Mouse (Mus musculus) liver, embryonic 12.5 days (tissue): Measurements from ENCODE around the gene Vta1. TPM values are rescaled to one million over a fixed set of nuclear protein-coding genes. Genes with fewer than 3 reads are reported as not detected.

Source experiments
- ATAC-seq: fragments of 200-750 bp; cut with Nextera tagmentation; 2 replicates; pipeline ENCODE4 v1.8.0; 2017; ENCODE audit warnings: moderate number of reproducible peaks, mild to moderate bottlenecking, moderate library complexity
- H3K27ac ChIP-seq: fragments of 300-500 bp; sonication (generic); 2 replicates; pipeline ENCODE4 v1.5.1; 2016; ENCODE audit warnings: mild to moderate bottlenecking
- H3K27me3 ChIP-seq: fragments of 300-500 bp; sonication (generic); replicated peaks from 2 replicates; pipeline ENCODE4 v1.6.1; 2016; ENCODE audit warnings: mild to moderate bottlenecking, moderate library complexity
- H3K36me3 ChIP-seq: fragments of 300-500 bp; sonication (generic); 2 replicates; pipeline ENCODE4 v1.6.1; 2016; ENCODE audit warnings: mild to moderate bottlenecking, moderate library complexity
- H3K4me1 ChIP-seq: fragments of 300-500 bp; sonication (generic); 2 replicates; pipeline ENCODE4 v1.6.1; 2016
- H3K4me2 ChIP-seq: fragments of 300-500 bp; sonication (generic); 2 replicates; pipeline ENCODE4 v1.6.1; 2016; ENCODE audit warnings: mild to moderate bottlenecking, moderate library complexity
- H3K4me3 ChIP-seq: fragments of 300-500 bp; sonication (generic); 2 replicates; pipeline ENCODE4 v1.5.1; 2016; ENCODE audit warnings: mild to moderate bottlenecking, moderate library complexity
- H3K9ac ChIP-seq: fragments of 300-500 bp; sonication (generic); 2 replicates; pipeline ENCODE4 v1.6.1; 2016; ENCODE audit warnings: mild to moderate bottlenecking, moderate library complexity
- H3K9me3 ChIP-seq: fragments of 300-500 bp; sonication (generic); replicated peaks from 2 replicates; pipeline ENCODE4 v1.6.1; 2016; ENCODE audit warnings: mild to moderate bottlenecking, moderate library complexity
- WGBS: fragments of 180-500 bp; shearing (Covaris S2); methylation state at CpG from one replicate; pipeline ENCODE4 v1.1.7; 2016; ENCODE audit not compliant: insufficient replicate concordance; 5-methylcytosine and 5-hydroxymethylcytosine counted together
- polyA plus RNA-seq: library from polyadenylated mRNA; unstranded; fragments of >200 nt; fragmentation: Nextera tagmentation; extraction: Ambion mirVana; gene quantifications from 2 replicates; pipeline ENCODE4 v1.2.1, GENCODE M21; 2016

Gene Vta1
- 54.0 and 58.9 TPM in 2 replicates for polyA plus RNA-seq

- no peaks in the 10 kb centered on the region for H3K9me3 ChIP-seq
- no peaks in the 10 kb centered on the region for H3K27me3 ChIP-seq
- peak within 1 kb of the TSS; percentile 79 for H3K27ac ChIP-seq
- under 1% methylated on average over 50 of the region's 50 CpGs for WGBS
- peak within 1 kb of the TSS; percentile 93 for H3K4me3 ChIP-seq
- no peaks in the 10 kb centered on the region; the same call in 1 of the 2 replicates for H3K36me3 ChIP-seq
- H3K9ac ChIP-seq, result peak within 1 kb of the TSS; percentile 83
- H3K4me2 ChIP-seq, result peak within 1 kb of the TSS; percentile 72
- ATAC-seq, result peak; percentile 99
- peaks cover 15% of the 10 kb centered on the region for H3K4me1 ChIP-seq
Observed at GRCm38 (mm10) chr10:14705072-14706066, at the start of gene Vta1, which contains the start of gene Nmbr. TSS of gene Vta1 (minus strand) at chr10:14705560. TSS of gene Nmbr (plus strand) at chr10:14705591.

DNA sequence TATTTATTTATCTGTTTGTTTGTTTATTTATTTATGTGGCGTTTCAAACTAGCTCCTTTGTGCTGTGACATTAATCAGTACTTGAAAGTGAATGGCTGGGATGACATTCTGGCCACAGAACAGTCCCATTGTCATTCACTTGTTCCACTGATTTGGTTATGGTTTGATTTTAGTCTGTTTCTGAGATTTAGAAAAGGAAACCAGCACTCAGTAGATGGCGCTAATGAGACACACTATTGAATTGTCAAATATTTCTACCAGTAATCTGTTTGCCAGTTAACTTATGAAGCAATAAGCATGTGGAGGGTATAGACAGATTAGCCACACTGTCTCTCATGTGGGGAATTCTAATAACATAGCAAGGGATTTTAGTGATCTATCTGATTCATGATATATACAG, 28.9 kb upstream of the Vta1 start:
- H3K4me3 ChIP-seq, result no peak overlapping the region
- no peaks in the 10 kb centered on the region for H3K27me3 ChIP-seq
- H3K9me3 ChIP-seq, result no peaks in the 10 kb centered on the region
- no peaks in the 10 kb centered on the region for H3K36me3 ChIP-seq
- H3K27ac ChIP-seq, result no peak overlapping the region
- H3K4me1 ChIP-seq, result no peaks in the 10 kb centered on the region
- H3K9ac ChIP-seq, result no peak overlapping the region
- WGBS, result 11% methylated on average over 2 of the region's 2 CpGs
- no peak for ATAC-seq
- H3K4me2 ChIP-seq, result no peak overlapping the region

DNA sequence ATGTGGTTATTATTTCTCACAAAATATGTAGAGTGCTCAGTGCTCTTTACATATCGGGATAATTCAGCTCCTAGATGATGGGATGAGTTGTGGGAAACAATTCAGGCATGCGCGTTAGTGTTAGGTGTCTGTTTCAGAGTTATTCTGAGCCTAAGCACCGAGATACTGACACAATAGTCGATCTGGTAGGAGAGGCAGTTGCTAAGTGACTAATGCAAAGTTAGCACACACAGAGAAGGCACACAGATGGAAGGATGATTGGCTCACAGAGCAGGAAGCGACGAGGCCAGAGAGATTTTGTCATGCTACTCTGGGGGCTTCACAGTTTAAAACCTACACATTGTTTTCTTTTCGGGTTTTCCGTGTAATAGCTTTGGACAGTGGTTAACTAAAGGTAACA, 20.3 kb upstream of the Vta1 start:
- Histone ChIP-seq H3K9ac (no peak overlapping the region), H3K9me3 (no peaks in the 10 kb centered on the region), H3K4me1 (no peaks in the 10 kb centered on the region), H3K27me3 (no peaks in the 10 kb centered on the region), H3K27ac (no peak overlapping the region), H3K36me3 (no peaks in the 10 kb centered on the region), H3K4me2 (no peak overlapping the region), H3K4me3 (no peak overlapping the region)
- 60% methylated on average over 9 of the region's 9 CpGs for WGBS
- no peak for ATAC-seq

- H3K4me2 ChIP-seq, result no peak within 1 kb of the TSS
- H3K9me3 ChIP-seq, result no peaks in the 10 kb centered on the region
- 43% methylated on average over 3 of the region's 3 CpGs for WGBS
- no peaks in the 10 kb centered on the region for H3K27me3 ChIP-seq
- H3K27ac ChIP-seq, result no peak within 1 kb of the TSS
- ATAC-seq, result no peak
- H3K4me3 ChIP-seq, result no peak within 1 kb of the TSS
- no peaks in the 10 kb centered on the region for H3K36me3 ChIP-seq
- H3K9ac ChIP-seq, result no peak within 1 kb of the TSS
- H3K4me1 ChIP-seq, result no peaks in the 10 kb centered on the region
Observed at GRCm38 (mm10) chr10:14718114-14718513, 12.8 kb upstream of the Vta1 start, which contains the start of gene Gje1. TSS of gene Gje1 (minus strand) at chr10:14718214.

DNA sequence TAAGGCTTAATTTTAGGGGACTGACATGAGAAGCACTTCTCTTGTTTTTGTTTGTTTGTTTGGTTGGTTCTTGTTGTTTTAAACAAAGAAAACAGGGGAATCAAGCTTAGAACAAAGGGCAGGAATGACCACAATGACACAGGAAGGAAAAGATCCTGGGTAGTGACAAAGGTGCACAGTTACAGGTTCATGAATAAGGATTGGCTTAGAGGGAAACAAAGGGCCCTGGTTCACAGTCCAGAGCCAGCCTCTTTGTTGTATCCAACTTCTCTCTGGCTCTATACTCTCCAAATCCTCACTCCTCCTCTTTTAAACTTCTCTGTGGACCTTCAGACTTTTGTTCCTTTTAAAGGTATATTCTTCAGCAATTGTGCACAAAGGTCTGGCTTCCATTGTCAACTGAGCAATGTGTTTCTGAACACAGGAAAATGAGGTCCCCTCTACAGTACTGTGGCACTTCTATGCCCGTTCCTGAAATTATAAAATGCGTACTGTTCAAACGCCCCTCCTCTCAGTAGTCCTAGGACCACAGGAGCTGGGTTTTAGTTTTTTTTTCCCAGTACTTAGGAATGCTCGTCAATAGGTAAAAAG, 1.4 kb downstream of the Vta1 start:
- no peaks in the 10 kb centered on the region; the same call in 1 of the 2 replicates for H3K36me3 ChIP-seq
- H3K27me3 ChIP-seq, result no peaks in the 10 kb centered on the region
- WGBS, result 60% methylated on average over 4 of the region's 4 CpGs
- no peaks in the 10 kb centered on the region for H3K9me3 ChIP-seq
- H3K4me3 ChIP-seq, result peak overlapping the region; percentile 93
- H3K27ac ChIP-seq, result no peak overlapping the region
- H3K4me1 ChIP-seq, result peaks cover 15% of the 10 kb centered on the region
- peak overlapping the region; percentile 72 for H3K4me2 ChIP-seq
- H3K9ac ChIP-seq, result peak overlapping the region; percentile 83; the same call in 1 of the 2 replicates
- no peak for ATAC-seq

DNA sequence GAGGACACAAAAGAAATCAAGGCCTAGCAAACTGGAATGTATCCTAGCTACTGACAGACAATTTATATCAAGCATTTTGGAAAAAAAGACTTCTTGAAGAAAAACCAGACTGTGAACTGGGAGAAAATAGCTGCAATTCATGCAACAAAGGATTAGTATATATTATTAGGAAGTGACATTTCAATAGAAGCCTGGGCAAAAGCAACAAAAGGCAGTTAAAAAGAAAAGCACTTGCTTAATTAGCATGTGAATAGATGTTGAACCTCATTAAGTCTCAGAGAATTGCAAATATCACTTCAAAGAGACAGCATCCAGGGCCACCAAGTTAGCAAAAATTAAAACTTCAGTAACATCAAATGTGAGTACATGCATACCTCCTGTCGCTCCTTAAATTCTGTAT, 2.1 kb downstream of the Vta1 start:
- Histone ChIP-seq H3K9me3 (no peaks in the 10 kb centered on the region), H3K27ac (no peak overlapping the region), H3K36me3 (no peaks in the 10 kb centered on the region; the same call in 1 of the 2 replicates), H3K4me2 (no peak overlapping the region), H3K4me3 (no peak overlapping the region), H3K9ac (no peak overlapping the region), H3K27me3 (no peaks in the 10 kb centered on the region), H3K4me1 (peaks cover 15% of the 10 kb centered on the region)
- ATAC-seq, result no peak
- WGBS, result 90% methylated on average over 1 of the region's 1 CpGs

- WGBS, result 82% methylated on average over 3 of the region's 3 CpGs
- Histone ChIP-seq H3K36me3 (peaks cover 17% of the 10 kb centered on the region), H3K4me2 (no peak overlapping the region)
Observed at GRCm38 (mm10) chr10:14690349-14690748, 15.0 kb downstream of the Vta1 start.

GRCm38 (mm10) chr10:14688785-14689442, 16.4 kb downstream of the Vta1 start:
- Histone ChIP-seq H3K27ac (no peak overlapping the region), H3K9me3 (0 out of 2 replicates have a peak, but pooled peaks cover 3% of the 10 kb centered on the region), H3K4me2 (no peak overlapping the region), H3K4me1 (0 out of 2 replicates have a peak, but pooled peaks cover 13% of the 10 kb centered on the region), H3K36me3 (peaks cover 22% of the 10 kb centered on the region), H3K27me3 (no peaks in the 10 kb centered on the region), H3K4me3 (no peak overlapping the region), H3K9ac (no peak overlapping the region)
- WGBS, result 60% methylated on average over 6 of the region's 6 CpGs
- no peak for ATAC-seq

More at GRCm38 (mm10) chr10:14690349-14690748, 15.0 kb downstream of the Vta1 start:
- Histone ChIP-seq H3K27me3 (no peaks in the 10 kb centered on the region), H3K4me1 (0 out of 2 replicates have a peak, but pooled peaks cover 13% of the 10 kb centered on the region), H3K9me3 (0 out of 2 replicates have a peak, but pooled peaks cover 3% of the 10 kb centered on the region), H3K9ac (no peak overlapping the region), H3K4me3 (no peak overlapping the region), H3K27ac (no peak overlapping the region)
- no peak for ATAC-seq

DNA sequence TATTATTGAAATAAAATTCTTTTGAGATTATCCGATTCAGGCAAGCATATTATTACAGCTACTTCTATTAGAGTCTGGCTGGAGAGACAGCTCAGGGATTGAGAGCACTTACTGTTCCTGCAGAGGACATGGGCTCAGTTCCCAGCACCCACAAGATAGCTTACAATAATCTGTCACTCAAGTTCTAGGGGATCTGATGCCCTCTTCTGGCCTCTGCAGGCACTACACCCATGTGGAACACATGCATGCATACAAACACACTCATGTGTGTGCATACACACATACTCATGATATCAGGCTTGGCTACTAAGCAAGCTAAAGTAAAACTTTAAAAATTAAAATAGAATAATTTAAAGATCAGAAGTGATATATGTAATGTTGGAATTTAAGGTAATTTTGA, 19.7 kb downstream of the Vta1 start:
- Histone ChIP-seq H3K9me3 (0 out of 2 replicates have a peak, but pooled peaks cover 3% of the 10 kb centered on the region), H3K9ac (no peak overlapping the region), H3K4me3 (no peak overlapping the region), H3K4me1 (0 out of 2 replicates have a peak, but pooled peaks cover 13% of the 10 kb centered on the region), H3K36me3 (peaks cover 23% of the 10 kb centered on the region), H3K27me3 (no peaks in the 10 kb centered on the region), H3K4me2 (no peak overlapping the region), H3K27ac (no peak overlapping the region)
- 93% methylated on average over 1 of the region's 1 CpGs for WGBS
- no peak for ATAC-seq

- Histone ChIP-seq H3K36me3 (peaks cover 32% of the 10 kb centered on the region), H3K27ac (no peak overlapping the region), H3K4me1 (no peaks in the 10 kb centered on the region), H3K9me3 (no peaks in the 10 kb centered on the region), H3K4me3 (no peak overlapping the region), H3K27me3 (no peaks in the 10 kb centered on the region), H3K4me2 (no peak overlapping the region), H3K9ac (no peak overlapping the region)
- 85% methylated on average over 2 of the region's 2 CpGs for WGBS
- no peak for ATAC-seq
Observed at GRCm38 (mm10) chr10:14666147-14666546, 39.2 kb downstream of the Vta1 start.

GRCm38 (mm10) chr10:14660875-14661274, 44.5 kb downstream of the Vta1 start:
- H3K36me3 ChIP-seq, result peaks cover 24% of the 10 kb centered on the region
- 88% methylated on average over 2 of the region's 2 CpGs for WGBS
- H3K9ac ChIP-seq, result no peak overlapping the region
- no peaks in the 10 kb centered on the region for H3K27me3 ChIP-seq
- no peaks in the 10 kb centered on the region for H3K4me1 ChIP-seq
- no peak for ATAC-seq
- H3K4me3 ChIP-seq, result no peak overlapping the region
- H3K27ac ChIP-seq, result no peak overlapping the region
- H3K9me3 ChIP-seq, result no peaks in the 10 kb centered on the region
- no peak overlapping the region for H3K4me2 ChIP-seq
